Mouse (Mus musculus): ENCODE measurements around the gene Ltv1. TPM values are rescaled to one million over a fixed set of nuclear protein-coding genes. Genes with fewer than 3 reads are reported as not detected.

The Ltv1 gene
- polyA plus RNA-seq, 1 experiment from 2014 or later, result 80.1 TPM

DNA sequence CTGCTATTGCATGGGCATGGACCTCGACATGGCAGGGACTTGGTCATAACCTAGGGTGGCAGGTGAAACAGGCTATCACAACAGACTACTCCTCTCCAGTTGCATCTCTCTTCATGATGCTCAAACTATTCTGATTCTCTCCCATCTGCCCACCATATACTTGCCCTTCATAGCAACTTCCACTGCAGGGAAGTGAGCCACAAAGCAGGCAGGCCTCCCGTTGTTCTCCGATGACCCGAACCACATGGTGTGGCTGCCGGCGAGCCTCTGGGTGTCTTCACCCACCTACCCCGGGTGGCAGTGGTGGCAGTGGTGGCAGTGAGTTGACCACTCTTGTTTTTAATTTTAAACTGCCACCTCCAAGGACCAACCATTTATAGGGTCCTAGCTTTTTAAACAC lies 57.2 kb downstream of the Ltv1 start:
- Histone ChIP-seq H3K4me1 (replicated peaks; ENCODE audit: control insufficient read depth, insufficient read depth, low read length) (peaks cover 7% of the 10 kb centered on the region), H3K27ac (ENCODE audit: low read depth) (no peak overlapping the region), H3K27me3 (replicated peaks; ENCODE audit: control insufficient read depth, insufficient read depth, low read length) (no peaks in the 10 kb centered on the region), H3K9ac (ENCODE audit: low read length) (no peak overlapping the region), H3K36me3 (ENCODE audit: control insufficient read depth, insufficient read depth, low read length) (no peaks in the 10 kb centered on the region; the same call in 1 of the 2 replicates), H3K4me2 (ENCODE audit: low read length) (no peak overlapping the region), H3K4me3 (ENCODE audit: low read depth, low read length) (no peak overlapping the region), H3K9me3 (ENCODE audit: control insufficient read depth, low read length) (no peaks in the 10 kb centered on the region)
- DNase-seq (ENCODE audit: low spot score), result no peak
- 90% methylated on average over 7 of the region's 7 CpGs for WGBS
- ATAC-seq (replicated peaks; ENCODE audit: low FRiP score, low TSS enrichment, low read depth), result no peak

DNA sequence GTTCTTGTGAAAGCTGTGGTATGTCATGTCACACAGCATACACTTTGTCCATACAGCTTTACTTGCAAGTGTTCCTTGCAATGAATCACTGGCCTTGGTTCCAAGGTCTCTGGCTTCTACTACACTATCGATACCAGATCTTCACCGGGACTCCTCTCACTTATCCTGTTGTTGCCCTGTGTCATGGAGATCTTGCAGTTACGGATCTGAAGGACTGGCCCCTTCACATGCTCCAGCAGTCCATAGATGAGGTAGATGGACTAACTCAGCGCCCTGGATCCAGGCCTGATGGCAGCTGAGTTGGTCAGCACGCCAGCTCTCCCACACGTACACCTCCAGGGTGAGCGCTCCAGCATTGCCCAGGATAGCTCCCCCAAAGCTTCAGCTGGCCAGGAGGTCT lies 57.7 kb downstream of the Ltv1 start:
- Histone ChIP-seq H3K9me3 (ENCODE audit: control insufficient read depth, low read length) (no peaks in the 10 kb centered on the region), H3K4me1 (replicated peaks; ENCODE audit: control insufficient read depth, insufficient read depth, low read length) (0 out of 2 replicates have a peak, but pooled peaks cover 2% of the 10 kb centered on the region), H3K36me3 (ENCODE audit: control insufficient read depth, insufficient read depth, low read length) (no peaks in the 10 kb centered on the region; the same call in 1 of the 2 replicates), H3K4me2 (ENCODE audit: low read length) (no peak overlapping the region), H3K9ac (ENCODE audit: low read length) (no peak overlapping the region), H3K27me3 (replicated peaks; ENCODE audit: control insufficient read depth, insufficient read depth, low read length) (no peaks in the 10 kb centered on the region), H3K4me3 (ENCODE audit: low read depth, low read length) (no peak overlapping the region), H3K27ac (ENCODE audit: low read depth) (no peak overlapping the region)
- peak; percentile 10 for DNase-seq (ENCODE audit: low spot score)
- WGBS, result 94% methylated on average over 7 of the region's 7 CpGs
- no peak for ATAC-seq (replicated peaks; ENCODE audit: low FRiP score, low TSS enrichment, low read depth)

DNA sequence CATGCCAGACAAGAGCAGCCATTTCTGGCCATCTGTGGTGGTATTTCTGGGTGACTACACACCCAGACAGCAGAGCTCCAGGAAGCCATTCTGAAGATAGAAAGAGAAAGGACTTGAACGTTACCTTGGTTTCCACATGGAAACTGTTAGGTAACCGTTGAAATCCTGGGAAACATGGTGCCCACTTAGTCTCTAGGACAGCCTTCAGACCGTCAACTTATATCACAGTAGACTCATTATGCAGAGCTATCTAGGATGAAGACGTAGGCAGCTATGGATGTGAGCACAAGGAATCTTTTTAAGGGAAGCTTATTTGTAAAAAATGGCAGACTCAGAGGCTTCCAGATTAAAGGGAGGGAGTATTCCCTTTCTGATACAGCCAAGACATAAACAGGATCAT lies 59.1 kb downstream of the Ltv1 start:
- Histone ChIP-seq H3K27me3 (replicated peaks; ENCODE audit: control insufficient read depth, insufficient read depth, low read length) (no peaks in the 10 kb centered on the region), H3K27ac (ENCODE audit: low read depth) (no peak overlapping the region), H3K9me3 (ENCODE audit: control insufficient read depth, low read length) (no peaks in the 10 kb centered on the region), H3K4me3 (ENCODE audit: low read depth, low read length) (no peak overlapping the region), H3K4me2 (ENCODE audit: low read length) (no peak overlapping the region), H3K9ac (ENCODE audit: low read length) (no peak overlapping the region), H3K36me3 (ENCODE audit: control insufficient read depth, insufficient read depth, low read length) (peaks cover 6% of the 10 kb centered on the region; the same call in 1 of the 2 replicates), H3K4me1 (replicated peaks; ENCODE audit: control insufficient read depth, insufficient read depth, low read length) (no peaks in the 10 kb centered on the region)
- DNase-seq (ENCODE audit: low spot score), result peak; percentile 10
- ATAC-seq (replicated peaks; ENCODE audit: low FRiP score, low TSS enrichment, low read depth), result no peak
- 90% methylated on average over 4 of the region's 4 CpGs for WGBS

Other genes with a start within 250 kb of the Ltv1 start
- gene Stx11, start 228.9 kb downstream of the Ltv1 start, polyA plus RNA-seq (2014; fragmentation: Nextera tagmentation; extraction: Ambion mirVana), result 1.9 and 3.2 TPM in 2 replicates
- 47.6 and 52.0 TPM in 2 replicates for gene Sf3b5, start 187.8 kb downstream of the Ltv1 start, polyA plus RNA-seq (2014; fragmentation: Nextera tagmentation; extraction: Ambion mirVana)
- 266 and 288 TPM in 2 replicates for gene Plagl1, start 132.7 kb downstream of the Ltv1 start, polyA plus RNA-seq (2014; fragmentation: Nextera tagmentation; extraction: Ambion mirVana)
- gene Zc2hc1b, start 15.1 kb downstream of the Ltv1 start, polyA plus RNA-seq (2014; fragmentation: Nextera tagmentation; extraction: Ambion mirVana), result not detected in 2 replicates